Mouse (Mus musculus): ENCODE measurements around the gene Pqlc2.

Pqlc2 gene

DNA sequence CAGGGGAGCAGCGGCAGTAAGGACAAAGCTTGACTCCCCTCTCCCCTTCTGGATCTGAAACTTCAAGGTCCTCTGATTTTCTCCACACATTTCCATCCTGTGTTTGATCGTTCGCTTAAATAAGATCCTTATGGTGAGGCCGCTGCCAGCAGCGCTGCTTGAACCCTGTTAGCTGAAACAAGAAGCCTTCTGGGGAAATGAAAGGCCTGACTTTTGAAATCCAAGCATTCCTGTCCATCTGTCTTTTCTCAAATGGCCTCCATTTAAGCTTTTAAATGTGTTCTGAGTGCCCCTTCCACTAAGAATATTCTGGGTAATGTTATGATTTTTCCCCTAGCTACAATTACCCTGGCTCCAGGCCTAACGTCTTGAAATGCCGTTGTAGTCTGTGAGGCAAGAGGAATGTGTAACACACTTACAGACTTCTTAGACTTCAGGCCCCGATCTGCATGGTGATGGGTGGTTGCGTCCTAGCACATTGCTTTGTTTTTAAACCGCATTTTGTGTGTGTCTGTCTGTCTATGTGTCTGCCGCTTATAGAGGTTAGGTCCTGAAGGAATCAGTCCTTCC is 51.1 kb downstream of the Pqlc2 start:
- DNase-seq: no peak

DNA sequence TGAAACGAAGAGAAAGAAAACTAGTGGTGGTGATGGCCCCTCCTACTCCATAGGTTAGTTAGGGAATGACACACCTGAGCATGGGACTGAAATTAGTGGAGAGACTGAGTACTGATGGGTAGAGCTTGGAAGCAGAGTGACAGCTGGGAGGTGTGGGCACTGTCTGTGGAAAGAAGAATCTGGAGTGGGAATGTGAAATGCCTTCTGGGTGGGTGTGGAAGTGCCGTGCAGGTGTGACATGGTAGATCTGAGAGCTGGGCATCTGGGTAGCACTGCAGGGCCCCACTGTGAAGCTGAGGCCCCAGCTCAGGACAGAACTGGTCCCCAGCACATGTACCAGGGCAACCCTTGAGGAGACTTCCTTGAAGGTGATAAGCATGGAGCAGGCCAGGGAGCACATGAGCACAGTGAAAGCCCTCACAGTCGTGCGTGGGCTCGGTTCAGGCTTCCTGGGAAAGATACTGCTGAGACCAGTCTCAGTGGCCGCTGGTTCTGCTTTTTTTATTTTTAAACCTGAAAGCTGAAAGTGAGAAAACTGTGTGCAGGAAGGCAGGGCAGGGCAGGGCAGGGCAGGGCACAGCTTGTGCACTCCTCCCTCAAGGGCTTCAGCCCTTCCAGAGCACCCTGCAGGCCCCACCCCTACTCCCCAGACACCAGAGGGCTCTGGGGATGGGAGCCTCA is 51.7 kb downstream of the Pqlc2 start:
- DNase-seq: no peak

DNA sequence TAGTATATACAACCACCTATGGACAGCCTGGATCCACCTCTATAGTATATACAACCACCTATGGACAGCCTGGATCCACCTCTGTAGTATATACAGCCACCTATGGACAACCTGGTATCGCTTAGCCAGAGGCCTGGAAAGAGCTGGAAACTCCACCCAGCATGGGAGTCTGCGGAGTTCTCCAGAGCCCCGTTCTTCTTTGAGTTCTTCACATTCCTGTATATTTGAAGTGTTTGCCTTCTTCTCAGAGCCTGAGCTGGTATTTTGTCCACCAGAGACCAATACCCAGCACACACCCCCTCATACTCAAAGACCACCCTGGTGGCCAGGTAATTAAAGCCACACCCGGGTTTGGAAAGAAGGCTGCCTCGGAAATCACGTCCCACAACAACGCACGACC is 53.8 kb downstream of the Pqlc2 start:
- DNase-seq: no peak

- DNase-seq: no peak
Observed at GRCm38 (mm10) chr4:139256146-139256545, 54.4 kb downstream of the Pqlc2 start.

GRCm38 (mm10) chr4:139253206-139253605 is 57.3 kb downstream of the Pqlc2 start:
- no peak for DNase-seq

- peak; percentile 50 to 51 for DNase-seq
Observed at GRCm38 (mm10) chr4:139252051-139252760, 58.3 kb downstream of the Pqlc2 start.

DNA sequence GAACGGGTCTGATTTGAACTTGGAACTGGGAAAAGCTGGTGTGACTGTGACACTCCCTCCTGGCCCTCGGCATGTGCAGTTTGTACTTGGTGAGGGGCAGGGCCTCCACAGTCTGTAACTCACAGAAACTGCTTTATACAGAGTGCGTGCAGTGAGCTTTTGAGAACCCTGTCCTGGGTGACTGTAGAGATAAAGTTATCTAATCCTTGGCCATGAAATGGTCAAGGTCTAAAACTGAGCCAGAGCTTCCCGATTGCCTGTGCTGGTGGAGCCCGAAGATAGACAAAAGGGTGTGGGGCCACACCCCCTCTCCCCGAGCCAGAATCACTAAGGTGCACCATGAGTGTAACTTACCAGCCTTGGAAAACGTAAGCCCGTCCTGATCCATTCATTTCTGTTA is 59.6 kb downstream of the Pqlc2 start:
- DNase-seq: no peak

DNA sequence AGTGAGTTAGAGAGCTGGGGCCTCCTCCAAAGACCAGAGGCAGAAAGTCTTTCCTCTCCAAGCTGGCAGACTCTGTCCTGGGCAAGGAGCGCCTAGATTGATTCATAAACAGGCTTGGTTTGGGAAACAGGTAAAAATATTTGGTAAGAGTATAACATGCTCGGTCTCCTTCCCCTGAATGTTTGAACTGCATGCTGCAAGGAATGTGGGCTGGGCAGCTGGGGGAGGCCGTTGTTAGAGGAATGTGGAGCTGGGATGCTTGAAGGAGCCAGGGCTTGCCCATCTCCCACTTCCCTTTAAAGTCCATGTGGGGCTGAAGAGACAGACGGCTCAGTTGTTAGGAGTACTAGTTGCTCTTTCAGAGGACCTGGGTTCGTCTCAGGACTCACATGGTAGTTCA is 60.5 kb downstream of the Pqlc2 start:
- DNase-seq: no peak

GRCm38 (mm10) chr4:139248736-139249135 is 61.8 kb downstream of the Pqlc2 start:
- DNase-seq: no peak

- DNase-seq: no peak
Observed at GRCm38 (mm10) chr4:139247966-139248365, 62.5 kb downstream of the Pqlc2 start.

DNA sequence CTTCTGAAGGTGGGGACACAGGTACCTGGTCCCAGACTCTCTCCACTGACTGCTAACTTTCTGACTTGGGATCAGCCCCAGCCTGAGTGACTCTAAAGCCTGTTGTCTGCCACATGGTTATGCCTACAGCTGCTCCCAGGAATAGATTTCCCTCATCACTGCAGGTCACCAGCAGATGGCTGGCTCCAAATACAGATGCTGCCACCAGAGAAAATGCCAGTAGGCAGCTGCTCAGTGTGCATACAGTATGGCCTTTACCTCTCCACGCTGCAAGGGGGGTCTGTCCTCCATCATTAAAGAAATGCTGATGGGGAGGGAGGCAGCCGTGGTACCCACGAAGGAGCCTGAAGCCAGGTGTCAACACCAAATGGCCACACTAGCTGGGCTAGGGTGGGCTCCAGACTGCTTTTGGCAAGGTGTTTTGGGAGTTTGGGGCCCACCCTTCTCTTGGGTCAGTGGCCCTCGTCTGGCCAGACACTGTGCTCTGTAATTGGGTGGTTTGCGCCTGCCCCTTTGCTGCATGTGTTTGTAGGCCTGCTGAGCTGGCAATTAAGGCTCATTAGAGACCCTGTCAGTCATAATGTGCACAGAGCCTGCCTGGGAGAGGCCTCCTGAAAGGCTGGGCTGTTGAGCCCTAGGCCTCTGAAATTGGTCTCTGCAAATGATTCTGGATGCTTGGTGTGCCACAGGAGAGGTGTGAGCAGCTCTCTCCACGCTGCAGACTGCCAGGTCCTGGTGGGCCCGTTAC is 64.2 kb downstream of the Pqlc2 start:
- no peak for DNase-seq

GRCm38 (mm10) chr4:139245534-139245933 is 65.0 kb downstream of the Pqlc2 start:
- DNase-seq: no peak

GRCm38 (mm10) chr4:139244766-139245165 is 65.7 kb downstream of the Pqlc2 start:
- DNase-seq: no peak

DNA sequence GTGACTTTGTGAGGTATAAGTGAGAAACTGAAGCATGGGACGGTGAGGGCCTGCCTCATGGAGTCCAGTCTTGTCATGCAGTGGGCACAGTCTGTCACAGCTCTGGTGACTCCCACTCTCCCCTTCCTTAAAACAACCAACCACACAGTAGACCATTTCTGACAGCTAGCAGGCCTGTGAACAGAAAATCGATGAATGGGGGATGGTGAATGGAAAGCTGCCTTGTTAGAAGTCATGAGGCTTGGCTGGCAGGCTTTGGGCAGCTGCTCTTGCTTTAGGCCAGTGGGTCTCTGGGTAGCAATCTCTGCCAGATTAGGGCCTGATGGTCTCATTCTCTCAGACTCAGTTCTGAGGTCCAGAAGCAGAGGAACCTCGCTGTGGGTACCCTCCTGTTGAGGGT is 66.3 kb downstream of the Pqlc2 start:
- DNase-seq: no peak

All from thymus, adult 18-20 months (tissue).